Mouse (Mus musculus) small intestine, adult 2 months (tissue): ENCODE data around the gene Pif1.

Experiments used
- CTCF ChIP-seq: fragments of 200-500 bp; IDR thresholded peaks from 2 replicates; pipeline ENCODE4 v1.5.1; 2012; ENCODE audit warnings: low read depth, mild to moderate bottlenecking, control low read depth, inconsistent platforms, low read length, moderate library complexity, mixed read lengths; ENCODE audit not compliant: insufficient replicate concordance, insufficient read length; ENCODE audit errors: extremely low read depth
- POLR2A ChIP-seq: fragments of 200-500 bp; IDR thresholded peaks from 2 replicates; pipeline ENCODE4 v1.6.1; 2012; ENCODE audit warnings: low read depth, mild to moderate bottlenecking, control low read depth, inconsistent platforms, low read length, moderate library complexity

DNA sequence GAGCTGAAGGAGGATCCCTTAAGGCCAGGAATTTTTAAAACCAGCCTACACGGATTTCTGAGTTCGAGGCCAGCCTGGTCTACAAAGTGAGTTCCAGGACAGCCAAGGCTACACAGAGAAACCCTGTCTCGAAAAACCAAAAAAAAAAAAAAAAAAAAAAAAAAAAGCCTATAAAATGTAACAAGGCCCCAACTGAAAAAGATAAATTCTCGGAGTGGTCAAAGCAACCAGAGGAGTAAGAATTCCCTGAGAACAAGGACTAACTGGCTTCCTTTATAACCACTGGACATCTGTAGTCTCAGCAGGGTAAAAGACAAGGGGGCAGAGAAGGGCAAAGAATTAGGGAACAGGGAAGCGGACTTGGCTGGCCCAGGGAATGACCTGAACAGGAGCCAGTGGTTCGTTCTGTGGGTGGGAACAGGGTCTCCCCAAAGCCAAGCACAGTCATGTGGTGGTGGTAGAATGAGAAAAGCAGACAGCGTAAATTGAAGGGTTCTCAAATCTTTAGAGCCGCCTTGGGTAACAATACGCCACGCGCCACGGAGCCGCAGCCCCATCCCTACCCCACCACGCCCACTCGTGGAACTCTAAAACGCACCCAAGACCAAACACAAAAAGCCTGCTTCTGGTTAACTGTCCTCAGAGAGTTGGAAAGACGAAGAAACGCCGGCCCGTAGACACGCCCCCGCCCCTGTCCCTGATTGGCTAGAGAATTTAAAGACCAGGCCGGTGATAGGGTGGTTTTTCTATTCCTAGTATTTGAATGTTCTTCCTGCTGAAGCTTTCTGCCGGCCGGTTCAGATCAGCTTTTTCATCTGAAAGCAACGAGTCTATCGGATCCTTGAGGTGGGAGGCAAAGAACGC, at the start of gene Pif1:
- TF ChIP-seq POLR2A (no peak), CTCF (no peak)
